Comparison of ENCODE assay signal across 8 mouse cellular contexts in genomic region chr3:95894317-95895160, GRCm38 (mm10). TPM values are rescaled to one million over a fixed set of nuclear protein-coding genes. Genes with fewer than 3 reads are reported as not detected.
DNase-seq lines count a peak whose midpoint lies in the region; ATAC-seq and TF ChIP-seq lines count a peak whose summit lies in the region.

No protein-coding gene starts in this region.

- peak overlapping the region; percentile 65 for H3K4me2 ChIP-seq in embryonic facial prominence, embryonic 15.5 days (replicated peaks)
- peak overlapping the region; percentile 87 for H3K4me2 ChIP-seq in heart, embryonic 16.5 days (ENCODE audit: low read depth, low read length)
- H3K4me2 ChIP-seq in stomach, embryonic 14.5 days (replicated peaks; ENCODE audit: low read depth, low read length): peak overlapping the region; percentile 82

- no peak for TF ChIP-seq CTCF in layer of hippocampus, adult 2 months (conservative IDR thresholded peaks at IDR 0.05)

- peak overlapping the region; percentile 65 for H3K9ac ChIP-seq in embryonic facial prominence, embryonic 15.5 days
- H3K9ac ChIP-seq in heart, embryonic 16.5 days (ENCODE audit: low read length): peak overlapping the region; percentile 78
- peak overlapping the region; percentile 41 for H3K9ac ChIP-seq in stomach, embryonic 14.5 days (replicated peaks; ENCODE audit: low read depth, low read length)

- DNase-seq in layer of hippocampus, adult 2 months (ENCODE audit: low spot score in 2 of 2): no peak
- no peak for DNase-seq in layer of hippocampus, adult 9-10 months (ENCODE audit: low spot score)
- peak; percentile 83 for DNase-seq in adrenal gland, postnatal 10 days
- DNase-seq in kidney, postnatal 14 days: peak; percentile 89
- peak; percentile 77 for DNase-seq in lung, postnatal 14 days

- WGBS in embryonic facial prominence, embryonic 15.5 days: 8% methylated on average over 16 of the region's 16 CpGs
- 5% methylated on average over 15 of the region's 16 CpGs for WGBS in heart, embryonic 16.5 days
- 6% methylated on average over 15 of the region's 16 CpGs for WGBS in stomach, embryonic 14.5 days

- H3K36me3 ChIP-seq in embryonic facial prominence, embryonic 15.5 days: peaks cover 5% of the 10 kb centered on the region; the same call in 1 of the 2 replicates
- peaks cover 5% of the 10 kb centered on the region; the same call in 1 of the 2 replicates for H3K36me3 ChIP-seq in heart, embryonic 16.5 days (ENCODE audit: control insufficient read depth, insufficient read depth)
- H3K36me3 ChIP-seq in stomach, embryonic 14.5 days (ENCODE audit: control insufficient read depth, insufficient read depth, low read length): no peaks in the 10 kb centered on the region; the same call in 1 of the 2 replicates

- H3K27me3 ChIP-seq in embryonic facial prominence, embryonic 15.5 days: no peaks in the 10 kb centered on the region
- no peaks in the 10 kb centered on the region for H3K27me3 ChIP-seq in heart, embryonic 16.5 days (ENCODE audit: control insufficient read depth, insufficient read depth, low read length)
- H3K27me3 ChIP-seq in stomach, embryonic 14.5 days (ENCODE audit: control insufficient read depth, insufficient read depth, low read length): no peaks in the 10 kb centered on the region

- H3K27ac ChIP-seq in layer of hippocampus, adult 2 months: peak overlapping the region; percentile 94
- peak overlapping the region; percentile 78 for H3K27ac ChIP-seq in embryonic facial prominence, embryonic 15.5 days (replicated peaks)
- H3K27ac ChIP-seq in heart, embryonic 16.5 days (ENCODE audit: low read length): peak overlapping the region; percentile 87
- H3K27ac ChIP-seq in stomach, embryonic 14.5 days (ENCODE audit: low read length): peak overlapping the region; percentile 61; the same call in 1 of the 2 replicates

- no peaks in the 10 kb centered on the region for H3K9me3 ChIP-seq in embryonic facial prominence, embryonic 15.5 days (replicated peaks)
- H3K9me3 ChIP-seq in heart, embryonic 16.5 days (replicated peaks; ENCODE audit: control insufficient read depth, low read length): no peaks in the 10 kb centered on the region
- H3K9me3 ChIP-seq in stomach, embryonic 14.5 days (ENCODE audit: control insufficient read depth, low read depth, low read length): no peaks in the 10 kb centered on the region

- peaks cover 39% of the 10 kb centered on the region for H3K4me1 ChIP-seq in embryonic facial prominence, embryonic 15.5 days
- H3K4me1 ChIP-seq in heart, embryonic 16.5 days (ENCODE audit: control insufficient read depth, insufficient read depth, low read length): peaks cover 32% of the 10 kb centered on the region
- H3K4me1 ChIP-seq in stomach, embryonic 14.5 days (ENCODE audit: control insufficient read depth, insufficient read depth, low read length): peaks cover 24% of the 10 kb centered on the region; the same call in 1 of the 2 replicates

- ATAC-seq in embryonic facial prominence, embryonic 15.5 days (ENCODE audit: insufficient number of reproducible peaks, low FRiP score, low TSS enrichment, low read depth): no peak
- peak; percentile 4; the same call in 1 of the 2 replicates for ATAC-seq in heart, embryonic 16.5 days (replicated peaks; ENCODE audit: extremely low read depth, insufficient read depth, low FRiP score)
- no peak for ATAC-seq in stomach, embryonic 14.5 days (ENCODE audit: insufficient number of reproducible peaks, insufficient read depth, low FRiP score, low read depth)

- H3K4me3 ChIP-seq in layer of hippocampus, adult 2 months: peak overlapping the region; percentile 94
- peak overlapping the region; percentile 64 for H3K4me3 ChIP-seq in embryonic facial prominence, embryonic 15.5 days (replicated peaks)
- H3K4me3 ChIP-seq in heart, embryonic 16.5 days (ENCODE audit: low read length): peak overlapping the region; percentile 66
- peak overlapping the region; percentile 66 for H3K4me3 ChIP-seq in stomach, embryonic 14.5 days (ENCODE audit: low read depth, low read length)

RNA-seq across cellular contexts. Expression of gene Aph1a, which starts 0.8 kb away (rescaled TPM):
- total RNA-seq in layer of hippocampus, adult 2 months (2021): 10 to 100 TPM; 69.0 to 79.8 TPM
- 100 to 1,000 TPM; 167 to 171 TPM for total RNA-seq in adrenal gland, postnatal 10 days (2021)
- polyA plus RNA-seq in embryonic facial prominence, embryonic 15.5 days (2015; fragmentation: Nextera tagmentation; extraction: Ambion mirVana): 30.1 and 34.6 TPM in 2 replicates
- polyA plus RNA-seq in heart, embryonic 16.5 days (2015; fragmentation: Nextera tagmentation; extraction: Ambion mirVana): 31.1 and 31.8 TPM in 2 replicates
- 32.7 and 40.2 TPM in 2 replicates for polyA plus RNA-seq in stomach, embryonic 14.5 days (2014; fragmentation: Nextera tagmentation; extraction: Ambion mirVana)

RNA-seq across cellular contexts. Expression of gene BC028528, which starts 2.7 kb away (rescaled TPM):
- 1 to 10 TPM; 3.4 to 4.8 TPM for total RNA-seq in layer of hippocampus, adult 2 months (2021)
- total RNA-seq in adrenal gland, postnatal 10 days (2021): 10 to 100 TPM; 27.7 to 38.8 TPM
- polyA plus RNA-seq in embryonic facial prominence, embryonic 15.5 days (2015; fragmentation: Nextera tagmentation; extraction: Ambion mirVana): 22.1 and 24.1 TPM in 2 replicates
- 41.5 and 48.6 TPM in 2 replicates for polyA plus RNA-seq in heart, embryonic 16.5 days (2015; fragmentation: Nextera tagmentation; extraction: Ambion mirVana)
- polyA plus RNA-seq in stomach, embryonic 14.5 days (2014; fragmentation: Nextera tagmentation; extraction: Ambion mirVana): 26.7 and 28.0 TPM in 2 replicates

RNA-seq across cellular contexts. Expression of gene Car14, which starts 10.0 kb away (rescaled TPM):
- 1 to 10 TPM; 6.9 to 9.9 TPM for total RNA-seq in layer of hippocampus, adult 2 months (2021)
- 10 to 100 TPM; 13.6 to 18.5 TPM for total RNA-seq in adrenal gland, postnatal 10 days (2021)
- polyA plus RNA-seq in embryonic facial prominence, embryonic 15.5 days (2015; fragmentation: Nextera tagmentation; extraction: Ambion mirVana): 1.6 and 2.0 TPM in 2 replicates
- 73.4 and 78.2 TPM in 2 replicates for polyA plus RNA-seq in heart, embryonic 16.5 days (2015; fragmentation: Nextera tagmentation; extraction: Ambion mirVana)
- 2.9 and 3.3 TPM in 2 replicates for polyA plus RNA-seq in stomach, embryonic 14.5 days (2014; fragmentation: Nextera tagmentation; extraction: Ambion mirVana)

RNA-seq across cellular contexts. Expression of gene Ciart, which starts 12.5 kb away (rescaled TPM):
- 10 to 100 TPM; 10.3 to 11.7 TPM for total RNA-seq in layer of hippocampus, adult 2 months (2021)
- total RNA-seq in adrenal gland, postnatal 10 days (2021): 1 to 10 TPM; 1.9 to 4.9 TPM
- polyA plus RNA-seq in embryonic facial prominence, embryonic 15.5 days (2015; fragmentation: Nextera tagmentation; extraction: Ambion mirVana): 7.7 and 8.2 TPM in 2 replicates
- 3.8 and 4.8 TPM in 2 replicates for polyA plus RNA-seq in heart, embryonic 16.5 days (2015; fragmentation: Nextera tagmentation; extraction: Ambion mirVana)
- 5.3 and 5.6 TPM in 2 replicates for polyA plus RNA-seq in stomach, embryonic 14.5 days (2014; fragmentation: Nextera tagmentation; extraction: Ambion mirVana)

RNA-seq across cellular contexts. Expression of gene Mrps21, which starts 23.2 kb away (rescaled TPM):
- 100 to 1,000 TPM; 155 to 164 TPM for total RNA-seq in layer of hippocampus, adult 2 months (2021)
- total RNA-seq in adrenal gland, postnatal 10 days (2021): 100 to 1,000 TPM; 270 to 288 TPM
- 297 and 310 TPM in 2 replicates for polyA plus RNA-seq in embryonic facial prominence, embryonic 15.5 days (2015; fragmentation: Nextera tagmentation; extraction: Ambion mirVana)
- 356 and 374 TPM in 2 replicates for polyA plus RNA-seq in heart, embryonic 16.5 days (2015; fragmentation: Nextera tagmentation; extraction: Ambion mirVana)
- polyA plus RNA-seq in stomach, embryonic 14.5 days (2014; fragmentation: Nextera tagmentation; extraction: Ambion mirVana): 339 and 352 TPM in 2 replicates

Comparison
In these comparisons a context has a peak if more than half of its experiments do, and no peak if none do; other contexts are left out.
1. DNase-seq: peak in adrenal gland, postnatal 10 days (single experiment), kidney, postnatal 14 days (single experiment) and lung, postnatal 14 days (single experiment); none in layer of hippocampus, adult 2 months (0 of 2) and layer of hippocampus, adult 9-10 months (single experiment).
2. RNA of gene Car14, which starts 10.0 kb away (polyA plus RNA-seq): 73.4 to 78.2 TPM in heart, embryonic 16.5 days; 2.9 to 3.3 TPM in stomach, embryonic 14.5 days and 1.6 to 2.0 TPM in embryonic facial prominence, embryonic 15.5 days; every median in the first group is over 10 times any median in the second.
3. Peak in every context shown above with its lines, with median percentiles within 50 percentile points of each other: H3K27ac ChIP-seq, H3K4me3 ChIP-seq, H3K4me2 ChIP-seq and H3K9ac ChIP-seq.